Mouse (Mus musculus): ENCODE measurements around the gene Chd4.

Gene Chd4

GRCm38 (mm10) chr6:125139747-125140146 is 44.0 kb downstream of the Chd4 start:
- no peak for DNase-seq (ENCODE audit: low read depth, low spot score)

GRCm38 (mm10) chr6:125142436-125142835 is 46.7 kb downstream of the Chd4 start:
- no peak for DNase-seq (ENCODE audit: low read depth, low spot score)

DNA sequence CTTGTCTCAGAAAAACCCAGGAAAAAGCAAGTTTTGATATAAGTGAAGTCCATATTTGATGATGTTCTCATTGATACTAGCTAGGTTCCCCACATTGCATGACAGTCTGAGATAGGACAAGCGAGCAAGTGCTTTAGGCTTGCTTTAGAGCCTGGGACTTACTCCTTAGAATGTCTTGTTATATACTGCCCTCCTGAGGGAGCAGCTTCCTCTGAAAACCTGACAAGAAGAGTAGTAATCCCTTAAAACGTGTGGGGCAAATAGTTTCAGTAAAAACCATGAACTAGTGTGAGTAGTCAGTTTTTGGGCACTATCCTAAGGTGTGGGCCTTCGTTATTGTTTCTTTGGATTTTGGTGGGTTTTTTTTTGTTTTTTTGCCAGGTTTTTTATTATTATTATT is 47.3 kb downstream of the Chd4 start:
- no peak for DNase-seq (ENCODE audit: low read depth, low spot score)

- DNase-seq (ENCODE audit: low read depth, low spot score), result no peak
Observed at GRCm38 (mm10) chr6:125143904-125144303, 48.1 kb downstream of the Chd4 start.

- peak; percentile 88 for DNase-seq (ENCODE audit: low read depth, low spot score)
Observed at GRCm38 (mm10) chr6:125145001-125145400, 49.2 kb downstream of the Chd4 start, which contains the start of gene Iffo1. Iffo1 (plus strand) TSS chr6:125145241.

DNA sequence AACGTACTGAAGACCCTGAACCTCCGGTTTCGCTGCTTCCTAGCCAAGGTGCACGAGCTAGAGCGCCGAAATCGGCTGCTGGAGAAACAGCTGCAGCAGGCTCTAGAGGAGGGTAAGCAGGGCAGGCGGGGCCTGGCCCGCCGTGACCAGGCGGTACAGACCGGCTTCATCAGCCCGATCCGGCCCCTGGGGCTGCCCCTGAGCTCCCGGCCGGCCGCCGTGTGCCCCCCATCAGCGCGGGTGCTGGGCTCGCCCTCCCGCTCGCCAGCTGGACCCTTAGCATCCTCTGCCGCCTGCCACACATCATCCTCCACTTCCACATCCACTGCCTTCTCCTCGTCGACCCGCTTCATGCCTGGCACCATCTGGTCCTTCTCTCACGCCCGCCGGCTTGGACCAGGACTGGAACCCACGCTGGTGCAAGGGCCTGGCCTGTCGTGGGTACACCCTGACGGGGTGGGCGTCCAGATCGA is 49.7 kb downstream of the Chd4 start:
- no peak for DNase-seq (ENCODE audit: low read depth, low spot score)

- no peak for DNase-seq (ENCODE audit: low read depth, low spot score)
Observed at GRCm38 (mm10) chr6:125146148-125146547, 50.4 kb downstream of the Chd4 start.

- DNase-seq (ENCODE audit: low read depth, low spot score), result no peak
Observed at GRCm38 (mm10) chr6:125146797-125147196, 51.0 kb downstream of the Chd4 start.

DNA sequence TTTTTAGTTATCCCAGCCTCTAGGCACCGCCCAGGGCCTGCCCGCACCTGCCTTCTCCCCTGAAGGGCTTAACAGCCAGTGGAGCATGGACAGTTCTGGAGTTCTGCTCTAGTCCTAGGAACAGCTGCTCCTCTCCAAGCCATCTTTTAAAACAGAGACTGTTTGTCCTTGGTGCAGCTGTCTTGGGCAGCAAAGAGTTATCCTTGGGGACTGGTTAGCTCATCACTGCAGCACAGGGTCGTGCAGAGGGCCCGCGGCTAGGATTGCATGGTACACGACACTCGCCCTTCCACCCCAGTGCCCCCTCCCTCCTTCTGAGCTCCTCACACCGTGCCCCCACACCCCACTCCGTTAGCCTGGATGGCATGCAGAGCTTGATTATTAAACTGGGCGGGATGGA is 51.5 kb downstream of the Chd4 start:
- DNase-seq (ENCODE audit: low read depth, low spot score), result no peak

GRCm38 (mm10) chr6:125148251-125148925 is 52.6 kb downstream of the Chd4 start:
- DNase-seq (ENCODE audit: low read depth, low spot score), result no peak

- no peak for DNase-seq (ENCODE audit: low read depth, low spot score)
Observed at GRCm38 (mm10) chr6:125148926-125149568, 53.3 kb downstream of the Chd4 start.

- no peak for DNase-seq (ENCODE audit: low read depth, low spot score)
Observed at GRCm38 (mm10) chr6:125149569-125149950, 53.8 kb downstream of the Chd4 start.

DNA sequence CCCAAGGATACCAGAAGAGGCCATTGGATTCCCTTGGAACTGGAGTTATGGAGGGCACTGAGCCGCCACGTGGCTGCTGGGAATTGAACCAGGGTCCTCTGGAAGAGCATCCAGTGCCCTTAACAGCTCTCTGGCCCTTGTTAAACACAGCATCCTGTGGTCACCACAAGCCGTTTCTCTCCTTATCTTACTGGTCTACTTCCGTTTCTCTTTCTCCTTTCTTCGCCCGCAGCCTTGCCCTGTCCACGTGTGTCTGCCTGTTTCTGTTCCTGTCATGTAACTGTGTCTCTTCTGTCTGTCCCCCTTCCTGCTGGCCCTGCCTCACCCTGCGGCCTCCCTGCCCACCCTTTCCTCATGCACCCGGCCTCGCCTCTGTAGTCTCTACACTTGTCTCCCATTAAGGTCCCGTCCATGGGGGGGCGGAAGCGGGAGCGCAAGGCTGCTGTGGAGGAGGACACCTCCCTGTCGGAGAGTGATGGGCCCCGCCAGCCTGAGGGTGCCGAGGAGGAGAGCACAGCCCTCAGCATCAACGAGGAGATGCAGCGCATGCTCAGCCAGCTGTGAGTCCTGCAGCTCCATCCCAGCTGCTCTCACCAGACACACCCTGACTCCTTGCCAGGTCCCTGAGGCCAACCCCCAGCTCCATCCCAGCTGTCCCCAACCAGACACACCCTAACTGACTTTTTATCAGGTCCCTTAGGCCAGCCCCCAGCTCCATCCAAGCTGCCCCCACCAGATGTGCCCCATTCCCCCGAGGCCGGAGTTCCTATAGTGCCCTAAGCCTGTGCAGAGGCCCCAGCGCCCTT is 56.6 kb downstream of the Chd4 start:
- DNase-seq (ENCODE audit: low read depth, low spot score), result no peak

- no peak for DNase-seq (ENCODE audit: low read depth, low spot score)
Observed at GRCm38 (mm10) chr6:125153018-125153389, 57.2 kb downstream of the Chd4 start.

- no peak for DNase-seq (ENCODE audit: low read depth, low spot score)
Observed at GRCm38 (mm10) chr6:125153682-125154081, 57.9 kb downstream of the Chd4 start.

DNA sequence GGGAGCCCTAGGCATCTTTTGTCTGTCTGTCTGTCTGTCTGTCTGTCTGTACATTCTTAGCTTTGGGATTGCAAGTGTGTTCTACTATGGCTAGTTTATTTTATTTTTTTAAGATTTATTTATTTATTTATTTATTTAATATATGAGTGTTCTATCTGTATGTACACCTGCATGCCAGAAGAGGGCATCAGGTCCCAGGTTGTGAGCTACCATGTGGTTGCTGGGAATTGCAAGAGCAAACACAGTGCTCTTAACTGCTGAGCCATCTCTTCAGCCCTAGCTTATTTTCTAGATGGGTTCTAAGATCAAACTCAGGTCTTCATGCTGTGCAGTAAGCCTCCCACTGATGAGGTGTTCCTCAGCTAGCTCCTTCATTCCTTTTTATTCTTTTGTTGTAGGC is 58.8 kb downstream of the Chd4 start:
- DNase-seq (ENCODE audit: low read depth, low spot score), result no peak

DNA sequence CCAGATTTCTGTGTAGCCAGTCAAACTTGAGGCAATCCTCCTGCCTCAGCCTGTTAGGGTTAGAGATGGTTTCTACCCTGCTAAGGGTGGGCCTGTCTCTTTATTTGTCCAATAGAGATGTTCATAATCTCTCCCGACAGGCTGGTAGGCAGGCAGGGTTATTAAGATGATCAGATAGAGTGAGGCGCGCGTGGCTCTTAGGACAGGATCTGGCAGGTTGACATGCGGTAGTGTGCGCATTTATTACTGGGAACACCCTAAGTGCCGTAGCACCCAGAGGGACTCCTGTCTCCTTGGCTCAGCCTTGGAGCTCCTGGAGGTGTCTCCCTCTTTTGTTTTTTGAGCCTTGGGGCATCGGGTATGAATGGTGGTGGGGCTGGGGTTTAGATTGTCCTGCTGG is 59.5 kb downstream of the Chd4 start:
- DNase-seq (ENCODE audit: low read depth, low spot score), result no peak

DNA sequence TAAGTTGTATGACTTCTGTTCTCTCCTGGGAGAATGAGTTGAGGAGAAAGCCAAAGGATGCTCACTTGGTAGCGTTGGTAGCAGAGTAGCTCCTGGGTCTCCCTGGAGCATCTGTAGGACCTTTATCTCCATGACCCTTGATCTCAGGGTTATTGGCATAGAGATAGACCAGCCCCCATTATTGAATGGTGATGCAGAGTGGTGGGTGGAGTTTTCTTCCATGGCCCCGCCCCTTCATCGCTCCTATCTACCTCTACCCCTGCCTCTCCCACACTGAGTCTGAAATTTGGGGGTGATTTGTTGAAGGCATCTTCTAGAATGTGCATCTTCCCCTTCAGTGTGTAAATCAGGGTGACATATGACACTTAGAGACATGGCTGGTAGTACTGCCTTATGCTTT is 60.7 kb downstream of the Chd4 start:
- DNase-seq (ENCODE audit: low read depth, low spot score), result no peak

DNA sequence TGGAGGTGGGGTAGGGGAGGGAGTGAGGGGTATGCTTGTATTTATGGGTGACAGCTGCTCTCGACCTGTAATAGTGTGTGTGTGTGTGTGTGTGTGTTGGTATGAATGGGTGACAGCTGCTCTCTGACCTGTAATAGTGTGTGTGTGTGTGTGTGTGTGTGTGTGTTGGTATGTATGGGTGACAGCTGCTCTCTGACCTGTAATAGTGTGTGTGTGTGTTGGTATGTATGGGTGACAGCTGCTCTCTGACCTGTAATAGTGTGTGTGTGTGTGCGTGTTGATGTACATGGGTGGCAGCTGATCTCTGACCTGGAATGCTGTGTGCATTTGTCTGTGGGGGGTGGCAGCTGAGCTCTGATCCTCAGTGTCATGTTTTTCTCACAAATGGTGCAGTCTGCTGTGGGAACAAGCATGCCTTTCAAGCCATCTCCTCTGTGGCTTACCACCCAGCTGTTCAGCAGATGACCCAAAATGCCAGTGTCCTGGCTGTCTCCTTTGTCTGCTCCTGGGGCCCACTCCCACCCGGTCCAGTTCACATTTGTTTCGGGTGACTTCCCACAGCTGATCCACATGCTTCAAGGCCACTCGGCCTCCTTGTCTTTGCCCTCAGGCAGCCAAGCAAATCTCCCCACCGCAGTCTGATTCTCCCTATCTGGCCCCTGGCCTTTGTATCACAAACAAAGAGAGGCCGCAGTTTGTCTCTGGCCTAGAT is 61.3 kb downstream of the Chd4 start:
- no peak for DNase-seq (ENCODE audit: low read depth, low spot score)

GRCm38 (mm10) chr6:125158944-125159492 is 63.2 kb downstream of the Chd4 start:
- DNase-seq (ENCODE audit: low read depth, low spot score), result no peak

DNA sequence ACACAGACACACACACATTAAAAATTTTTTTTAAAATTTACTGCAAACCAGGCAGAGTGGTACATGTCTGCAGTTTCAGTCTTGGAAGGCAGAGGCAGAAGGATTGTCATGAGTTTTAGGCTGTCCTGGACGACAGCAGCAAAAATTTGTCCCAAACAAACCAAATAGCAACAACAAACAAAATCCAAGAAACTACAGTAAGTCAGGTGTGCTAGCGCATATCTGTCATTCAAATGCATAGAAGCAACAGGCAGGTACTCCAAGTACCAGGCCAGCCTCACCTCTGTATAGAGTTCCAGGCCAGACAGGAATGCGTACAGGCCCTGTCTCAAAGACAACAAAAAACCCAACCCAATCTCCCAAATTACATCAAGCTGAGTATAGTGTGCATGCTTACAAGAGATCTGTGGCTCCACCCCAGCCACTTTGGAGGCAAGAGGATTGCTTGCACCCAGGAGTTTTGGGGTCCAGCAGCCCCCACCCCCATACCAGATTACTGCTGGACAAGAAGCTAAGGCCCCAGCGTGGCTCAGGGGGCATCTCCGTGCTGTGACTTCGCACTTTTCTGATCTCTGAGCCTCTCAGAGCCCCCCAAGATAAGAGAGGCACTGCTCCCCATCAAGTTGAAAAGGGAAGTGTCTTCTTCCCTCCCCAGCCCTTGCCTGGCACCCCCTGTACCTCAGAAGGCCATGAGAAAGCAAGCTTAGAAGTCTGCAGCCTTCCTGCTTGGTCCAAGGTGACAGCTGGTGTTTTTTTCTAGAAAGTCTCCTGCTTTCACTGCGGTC is 64.2 kb downstream of the Chd4 start:
- no peak for DNase-seq (ENCODE audit: low read depth, low spot score)
